Mouse (Mus musculus) frontal cortex, postnatal 10 days (tissue): ENCODE results near the gene Pde10a.
A peak's percentile ranks its signal among the peaks of the same experiment; 100 is the strongest.

Experiments
- DNase-seq, 2 experiments: peaks; one replicate each; pipeline ENCODE4 v3.0.0; 2022; ENCODE audit warnings: low spot score in 2 of 2, mixed read lengths in 1 of 2

The Pde10a gene

DNA sequence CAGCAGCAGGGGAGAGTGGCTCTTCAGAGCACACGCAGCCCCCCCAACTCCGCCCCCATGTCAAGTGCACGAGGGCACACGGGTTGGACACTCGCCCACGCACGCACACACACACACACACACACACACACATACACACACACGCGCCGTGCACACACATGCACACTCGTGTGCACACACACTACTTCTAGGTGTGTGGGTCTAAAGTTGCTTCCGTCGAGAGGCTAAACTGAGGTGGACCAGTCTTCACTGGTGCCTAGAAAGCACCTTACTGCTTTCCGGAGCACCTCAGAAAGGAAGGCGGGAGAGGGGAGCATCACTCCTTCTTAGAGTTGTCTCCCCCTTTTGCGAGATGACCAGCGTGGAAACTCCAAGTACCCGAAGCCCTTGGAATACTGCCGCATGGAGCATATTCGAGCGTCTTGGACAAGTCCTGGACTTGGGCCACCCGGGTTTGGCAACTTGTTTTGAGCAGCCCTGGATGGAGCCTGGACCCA lies at the start of gene Pde10a:
TSS of gene Pde10a (plus strand) at position 148 of the 497 bp plus-strand sequence.
- peak in 1 of 2 experiments; percentile 37 for DNase-seq

DNA sequence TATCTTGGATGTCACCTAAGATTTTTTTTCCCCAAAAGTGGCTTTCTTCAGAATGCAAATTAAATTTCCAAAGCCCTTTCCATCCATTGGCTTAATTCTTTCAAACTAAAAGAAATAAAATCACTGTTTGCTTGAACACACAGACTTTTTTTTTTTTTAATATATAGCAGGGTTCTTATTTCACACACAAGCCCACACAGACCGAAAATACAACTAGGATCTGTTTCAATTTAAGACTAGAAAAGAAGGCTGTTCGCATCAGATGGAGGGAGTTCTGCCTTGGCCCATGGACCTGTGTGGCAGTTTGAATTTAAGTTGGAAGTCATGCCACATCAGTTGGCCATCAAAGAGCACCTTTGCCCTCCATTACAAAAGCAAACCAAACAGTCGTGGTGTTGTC lies 46.6 kb upstream of the Pde10a start:
- no peak for DNase-seq

DNA sequence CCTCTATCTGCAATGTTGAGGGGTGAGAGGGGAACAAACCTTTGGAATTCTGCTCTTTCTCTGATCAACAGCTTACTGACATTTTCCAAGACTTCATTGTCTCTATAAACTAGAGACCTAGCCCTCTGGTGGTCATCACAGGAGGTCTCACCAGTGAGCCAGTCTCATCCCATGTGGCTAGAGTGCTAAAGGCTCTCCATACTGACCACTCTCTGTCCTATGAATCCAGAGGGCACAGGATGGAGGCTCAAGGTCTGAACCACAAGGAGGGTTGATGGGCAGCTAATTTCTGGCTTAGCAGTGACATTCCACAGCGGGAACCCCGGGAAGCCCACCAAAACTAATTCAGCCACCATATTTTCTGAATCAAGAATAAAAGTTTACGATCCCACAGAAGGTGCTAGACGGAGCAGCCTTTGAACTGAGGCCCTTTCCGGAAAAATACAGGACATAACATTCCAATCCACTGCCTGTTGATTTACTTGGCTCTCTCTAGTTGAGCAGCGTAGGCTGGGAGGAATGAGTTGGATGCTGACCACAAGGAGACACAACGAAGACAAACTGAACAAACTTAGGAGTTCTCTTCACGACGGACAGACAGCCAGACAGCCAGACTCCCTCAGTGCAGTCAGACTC lies 45.6 kb upstream of the Pde10a start:
- no peak for DNase-seq

DNA sequence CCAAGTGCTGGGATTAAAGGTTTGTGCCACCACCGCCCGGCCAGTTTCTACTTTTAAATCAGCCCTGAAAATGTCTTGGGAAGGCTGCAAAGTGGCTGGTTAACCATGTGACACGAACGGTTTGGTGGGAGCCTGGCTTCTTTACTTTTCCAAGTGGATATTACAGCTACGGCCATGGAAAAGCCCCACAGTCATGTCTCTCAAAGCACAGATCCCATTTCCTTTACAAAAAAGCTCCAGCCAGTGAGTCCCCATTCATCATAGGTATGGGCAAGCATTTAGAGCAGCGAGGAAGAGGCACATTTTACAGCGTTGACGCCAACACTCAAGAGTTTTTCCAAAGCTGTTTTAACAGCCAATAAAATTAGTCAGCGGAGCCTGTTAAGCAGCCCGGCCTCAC lies 43.4 kb upstream of the Pde10a start:
- DNase-seq = no peak

DNA sequence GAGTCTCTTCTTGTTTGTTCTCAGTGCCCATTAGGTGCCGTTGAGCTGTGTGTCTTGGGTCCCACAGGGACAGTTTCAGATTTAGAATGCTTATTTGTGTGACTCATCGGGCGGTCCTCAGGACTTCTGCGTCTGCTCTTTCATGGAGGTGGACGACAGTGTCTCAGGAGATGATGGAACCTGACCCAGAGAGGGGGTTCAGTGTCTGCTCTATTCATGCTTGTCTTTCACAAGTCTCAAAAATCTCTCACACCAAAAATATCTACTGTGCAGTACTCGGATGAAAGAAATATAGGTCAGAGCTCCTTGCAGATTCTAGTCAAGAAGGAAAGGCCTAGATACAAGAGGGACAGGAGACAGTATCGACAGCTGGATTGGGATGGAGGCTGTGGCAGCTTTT lies 42.3 kb upstream of the Pde10a start:
- DNase-seq = no peak

DNA sequence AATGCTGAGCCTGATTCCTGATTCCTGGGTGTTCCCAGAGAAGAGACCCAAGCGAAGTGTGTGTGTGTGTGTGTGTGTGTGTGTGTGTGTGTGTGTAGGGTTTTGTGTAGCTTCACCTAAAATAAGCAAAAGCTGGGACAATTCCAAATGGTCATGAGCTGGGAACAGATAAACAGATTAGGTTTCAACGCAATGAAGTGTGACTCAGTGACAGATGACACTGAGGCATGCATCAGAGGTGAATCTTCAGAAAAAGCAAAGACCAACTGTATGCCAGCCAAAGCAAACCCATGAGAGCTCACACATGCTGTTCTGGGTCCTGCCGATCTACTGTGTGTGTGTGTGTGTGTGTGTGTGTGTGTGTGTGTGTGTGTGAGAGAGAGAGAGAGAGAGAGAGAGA lies 40.9 kb upstream of the Pde10a start:
- no peak for DNase-seq

DNA sequence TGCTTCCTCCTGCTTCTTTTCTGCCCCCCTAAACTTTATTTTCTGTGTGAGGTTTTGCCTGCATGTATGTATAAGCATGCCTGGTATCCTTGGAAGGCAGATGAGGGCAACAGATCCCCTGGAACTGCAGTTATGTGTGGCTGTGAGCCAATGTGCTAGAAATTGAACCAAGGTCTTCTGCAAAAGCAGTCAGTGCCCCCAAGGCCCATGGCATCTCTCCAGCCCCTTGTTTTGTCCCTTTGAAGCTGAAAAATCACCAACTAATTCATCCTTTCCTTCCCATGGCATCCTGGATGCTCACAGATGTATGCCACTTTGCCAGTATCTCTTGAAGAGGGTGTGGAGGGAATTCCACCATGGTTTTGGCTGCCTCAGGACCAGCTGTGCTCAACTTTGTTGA lies 40.0 kb upstream of the Pde10a start:
- DNase-seq = no peak

DNA sequence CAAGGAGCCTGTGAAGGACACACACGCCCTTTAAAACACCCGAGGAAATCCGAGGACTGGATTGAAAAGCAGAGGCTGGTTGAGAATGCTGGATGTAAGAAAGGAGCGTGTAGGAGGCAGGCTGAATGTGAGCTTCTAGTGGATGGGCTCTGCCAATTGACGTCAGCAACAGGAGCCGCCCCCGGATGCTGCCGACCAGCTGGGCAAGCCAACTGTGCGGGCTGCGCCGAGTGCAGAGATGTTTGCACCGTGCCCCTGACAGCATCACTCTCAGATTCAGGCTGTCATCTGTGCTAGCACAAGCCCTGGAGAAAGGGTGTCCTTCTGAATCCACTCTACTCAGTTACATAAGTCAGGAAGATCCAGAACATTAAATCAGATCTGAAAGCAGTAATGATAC lies 37.3 kb upstream of the Pde10a start:
- DNase-seq = peak; percentile 78 to 86

DNA sequence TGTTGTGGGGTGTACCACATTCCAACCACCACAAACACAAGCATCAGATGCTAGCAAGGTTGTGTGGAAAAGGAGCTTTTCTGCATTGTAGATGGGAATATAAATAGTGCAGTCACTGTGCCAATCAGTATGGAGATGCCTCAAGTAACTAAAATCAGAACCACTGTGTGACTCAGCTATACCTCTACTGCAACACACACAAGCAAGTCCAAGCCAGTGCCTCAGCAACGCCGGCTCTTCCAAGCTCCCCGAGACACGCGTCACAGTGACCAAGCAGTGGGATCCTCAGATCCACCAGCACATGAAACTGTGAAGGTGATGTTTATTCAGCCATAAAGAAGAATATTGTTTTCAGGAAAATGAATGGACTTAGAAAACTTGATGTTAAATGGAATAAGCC lies 34.2 kb upstream of the Pde10a start:
- DNase-seq = no peak

DNA sequence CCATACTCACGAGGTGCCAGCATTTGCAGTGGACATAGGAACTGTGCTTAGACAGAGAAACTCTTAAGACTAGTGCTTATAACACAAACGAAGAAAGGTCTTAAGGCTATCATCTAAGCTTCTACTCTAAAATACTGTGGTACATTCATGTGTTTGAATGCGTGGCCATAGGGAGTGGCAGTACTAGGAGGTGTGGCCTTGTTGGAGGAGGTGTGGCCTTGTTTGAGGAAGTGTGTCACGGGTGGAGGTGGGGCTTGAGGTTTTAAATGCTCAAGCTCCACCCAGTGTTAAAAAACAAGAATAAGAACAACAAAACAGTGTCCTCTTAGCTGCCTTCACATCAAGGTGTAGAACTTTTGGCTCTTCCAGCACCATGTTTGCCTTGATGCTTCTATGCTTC lies 31.7 kb upstream of the Pde10a start:
- no peak for DNase-seq

DNA sequence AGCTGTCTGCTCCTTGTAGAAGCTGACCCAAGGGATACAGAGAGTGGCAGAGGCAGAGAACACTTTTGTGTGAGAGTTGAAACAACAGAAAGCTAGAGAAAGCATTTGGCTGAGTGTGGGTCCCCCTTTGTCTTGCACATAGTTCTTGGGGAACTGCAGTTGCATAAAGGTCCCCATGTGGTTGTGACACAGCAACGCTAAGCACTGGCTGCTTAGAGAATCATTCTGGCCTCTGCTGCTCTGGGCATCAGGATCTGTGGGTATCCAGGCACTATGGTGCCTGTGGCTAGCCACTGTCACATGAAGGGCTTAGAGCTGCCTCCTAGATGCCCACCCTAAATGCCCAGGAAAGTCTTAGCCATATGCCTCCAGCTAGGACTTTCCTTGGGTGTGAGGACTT lies 27.0 kb upstream of the Pde10a start:
- DNase-seq = no peak

DNA sequence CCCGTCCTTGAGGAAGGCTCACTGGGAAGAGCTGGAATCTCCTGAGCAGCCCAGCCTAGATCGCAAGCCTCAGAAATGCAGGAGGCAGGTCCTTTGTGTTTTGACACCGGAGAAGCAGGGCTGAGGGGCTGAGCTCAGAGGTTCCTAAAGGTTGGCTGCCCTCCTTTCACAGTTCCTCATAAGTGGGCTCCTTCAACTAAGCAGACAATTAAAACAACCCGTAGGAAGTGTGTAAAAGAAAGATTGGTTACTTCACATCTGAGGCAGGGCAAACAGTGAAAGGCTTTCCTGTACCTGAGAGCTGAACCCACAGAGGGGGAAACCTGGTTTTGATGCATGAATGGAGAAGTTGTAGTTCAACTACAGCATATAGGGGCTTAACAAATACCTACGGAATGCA lies 26.5 kb upstream of the Pde10a start:
- no peak for DNase-seq

DNA sequence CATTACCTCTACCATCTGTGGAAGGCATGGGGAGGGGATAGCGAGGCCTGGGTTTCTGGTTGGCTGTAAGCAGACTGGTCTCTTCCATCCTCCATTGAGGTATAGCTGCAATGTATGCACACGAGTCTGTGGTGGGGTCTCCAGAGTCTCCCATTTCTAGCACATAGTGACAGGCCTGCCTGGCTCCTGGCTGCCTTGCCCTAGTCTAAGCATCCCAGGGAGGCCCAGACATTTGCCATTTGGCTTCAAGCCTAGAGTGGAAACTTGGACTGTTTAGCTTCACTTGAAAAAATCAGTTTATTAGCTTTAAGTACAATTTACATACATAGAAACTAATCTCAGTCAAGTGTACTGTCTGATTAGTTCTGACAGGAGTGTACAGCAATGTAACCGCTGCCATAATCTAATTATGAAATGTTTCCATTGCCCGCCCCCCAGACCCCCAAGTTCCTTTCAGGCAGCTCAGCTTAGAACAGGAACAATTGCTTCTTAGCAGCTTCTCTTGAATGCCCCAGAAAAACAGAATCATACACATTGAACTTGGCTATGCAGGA lies 25.5 kb upstream of the Pde10a start:
- DNase-seq = no peak

DNA sequence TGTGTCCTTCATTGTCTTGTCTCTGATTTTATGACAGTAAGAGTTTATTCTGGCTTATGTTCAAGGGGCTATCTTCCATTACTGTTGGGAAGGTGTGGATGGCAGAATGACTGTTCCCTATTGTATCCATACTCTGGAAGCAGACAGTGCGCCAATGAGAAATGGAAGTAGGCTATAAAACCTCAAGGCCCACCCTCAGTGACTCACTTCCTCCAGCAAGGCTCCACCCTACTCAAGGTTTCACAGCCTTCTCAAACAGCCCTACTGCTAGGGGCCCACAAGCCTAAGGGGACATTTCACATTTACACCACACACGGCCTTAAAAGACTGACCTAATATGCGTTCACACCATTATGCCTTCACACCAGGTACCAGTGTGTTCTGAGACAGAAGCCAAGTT lies 20.8 kb upstream of the Pde10a start:
- no peak for DNase-seq

DNA sequence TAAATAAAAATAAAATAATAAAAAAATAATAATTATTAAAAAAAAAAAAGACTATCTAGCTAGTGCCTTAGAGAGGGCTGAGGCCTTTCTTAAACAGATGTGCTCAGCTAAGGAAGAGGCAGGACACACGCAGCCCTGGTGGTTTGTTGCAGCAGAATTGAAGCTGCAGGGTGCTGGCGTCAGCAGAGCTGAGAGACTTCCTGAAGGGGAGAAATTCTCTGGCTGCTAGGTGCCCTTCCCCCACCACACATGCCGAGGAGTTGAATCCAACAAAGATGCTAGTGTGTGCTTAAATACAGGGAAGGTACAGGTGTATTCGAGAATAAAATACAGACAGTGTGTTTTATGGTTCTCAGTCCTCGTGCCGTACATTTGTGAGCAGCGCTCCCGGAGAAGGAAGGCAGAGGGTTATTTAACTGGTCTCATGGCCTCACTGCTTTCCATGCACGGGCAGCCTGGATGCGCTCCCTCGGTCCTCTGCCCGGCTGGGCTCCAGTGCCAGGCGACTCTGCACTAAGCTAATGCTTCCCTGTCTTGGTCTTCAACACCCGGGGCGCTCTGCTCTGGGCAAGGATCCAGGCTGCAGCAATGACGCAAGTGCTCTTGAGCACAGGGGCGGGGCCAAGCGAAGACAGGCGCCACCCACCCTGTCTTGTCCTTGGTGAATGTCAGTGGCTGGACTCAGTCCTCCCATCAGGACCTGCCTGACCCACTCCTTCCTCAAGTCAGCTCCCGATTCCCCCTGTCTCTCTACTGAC lies 19.3 kb upstream of the Pde10a start:
- peak; percentile 84 to 86 for DNase-seq

DNA sequence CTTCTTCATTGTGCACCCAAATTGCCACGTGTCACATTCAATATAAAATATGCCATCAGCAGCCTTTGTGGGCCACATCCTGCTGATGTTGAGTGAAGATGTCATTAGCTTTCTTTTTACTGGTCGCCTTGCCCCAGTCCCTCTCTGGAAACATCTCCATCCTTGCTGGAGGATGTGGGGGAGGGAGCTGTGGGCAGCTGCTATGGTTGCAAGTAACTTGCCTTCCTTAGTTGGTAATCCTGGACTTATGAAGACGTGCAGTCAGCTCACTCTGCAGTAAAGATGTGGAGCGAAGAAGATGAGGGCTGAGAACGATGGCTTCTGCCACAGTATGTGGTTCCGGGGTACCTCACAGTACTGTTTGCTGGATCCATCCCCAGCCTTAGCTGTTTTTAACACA lies 18.4 kb upstream of the Pde10a start:
- DNase-seq = no peak

DNA sequence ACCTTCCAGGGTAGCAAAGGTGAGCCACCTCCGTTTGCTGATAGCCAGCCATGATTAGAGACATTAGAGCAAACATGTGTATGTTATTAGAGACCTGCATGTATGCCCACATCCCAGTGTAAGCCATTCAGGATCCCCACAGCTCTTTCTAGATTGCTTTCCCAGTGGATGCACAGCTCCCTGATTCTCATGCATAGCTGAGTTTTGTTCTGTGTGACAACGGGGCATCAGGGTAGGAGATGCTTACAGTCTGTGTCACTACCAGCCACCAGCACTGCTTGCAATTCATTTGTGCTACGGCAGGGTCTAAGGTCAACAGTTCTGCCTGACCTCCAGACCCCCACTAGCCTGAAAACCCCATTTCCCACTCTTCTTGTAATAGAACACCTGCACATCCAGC lies 17.5 kb upstream of the Pde10a start:
- DNase-seq = no peak

DNA sequence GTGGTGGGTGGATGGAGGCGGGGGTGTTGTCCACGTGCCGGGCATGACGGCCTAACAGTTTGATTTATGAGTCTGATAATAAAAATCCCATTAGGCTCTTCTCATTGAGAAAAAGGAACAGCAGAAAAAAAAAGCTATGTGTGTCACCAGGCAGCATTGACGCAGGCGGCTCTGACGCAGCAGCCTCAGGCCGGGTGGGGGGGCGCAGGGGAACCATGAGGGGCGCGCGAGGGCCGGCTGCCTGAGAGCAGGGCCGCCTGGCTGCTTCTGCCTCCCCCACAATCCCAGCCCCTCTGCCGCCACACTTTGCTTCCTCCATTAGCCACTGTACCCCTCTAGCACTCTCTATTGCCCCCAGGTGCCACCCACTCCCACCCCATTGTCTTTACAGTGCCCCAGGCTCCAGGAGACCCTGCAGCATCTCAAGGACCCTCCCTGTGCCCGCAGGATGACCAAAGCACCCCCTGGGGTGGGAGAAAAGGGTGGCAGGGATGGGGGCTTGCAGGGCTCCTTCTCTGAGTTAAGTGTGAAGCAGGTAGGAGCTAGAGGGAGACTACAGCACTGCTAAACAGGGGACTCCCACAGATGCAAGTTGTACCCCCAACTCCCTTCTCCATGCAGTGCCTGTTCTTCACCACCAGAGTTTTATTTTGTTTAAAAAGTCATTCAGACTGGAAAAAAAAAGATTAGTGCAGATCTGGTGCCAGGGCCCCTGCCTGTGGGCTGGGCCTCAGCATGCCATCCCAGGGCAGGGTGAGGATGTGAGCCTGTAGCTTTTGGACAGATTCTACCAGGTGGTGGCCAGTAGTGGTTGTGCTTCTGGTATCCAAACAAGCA lies 16.6 kb upstream of the Pde10a start:
- peak; percentile 64 to 82 for DNase-seq

DNA sequence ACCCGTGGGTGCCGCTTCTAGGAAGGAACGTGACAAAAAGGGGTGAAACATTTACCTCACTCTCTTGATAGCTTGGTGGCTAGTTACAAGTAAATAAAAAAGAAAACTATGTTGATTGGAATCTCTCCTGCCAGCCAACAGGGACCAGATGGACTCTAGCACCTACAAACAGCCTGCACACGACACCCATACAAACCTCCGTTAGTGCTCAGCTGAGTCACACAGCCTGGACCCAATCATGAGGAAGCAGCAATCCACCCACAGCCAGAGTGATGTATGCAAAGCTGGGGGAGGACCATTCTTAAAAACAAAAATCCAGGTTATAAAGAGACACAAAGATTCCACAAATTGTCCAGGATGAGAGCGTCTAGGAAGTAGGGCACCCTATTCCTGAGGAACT lies 9.2 kb upstream of the Pde10a start:
- DNase-seq = no peak

DNA sequence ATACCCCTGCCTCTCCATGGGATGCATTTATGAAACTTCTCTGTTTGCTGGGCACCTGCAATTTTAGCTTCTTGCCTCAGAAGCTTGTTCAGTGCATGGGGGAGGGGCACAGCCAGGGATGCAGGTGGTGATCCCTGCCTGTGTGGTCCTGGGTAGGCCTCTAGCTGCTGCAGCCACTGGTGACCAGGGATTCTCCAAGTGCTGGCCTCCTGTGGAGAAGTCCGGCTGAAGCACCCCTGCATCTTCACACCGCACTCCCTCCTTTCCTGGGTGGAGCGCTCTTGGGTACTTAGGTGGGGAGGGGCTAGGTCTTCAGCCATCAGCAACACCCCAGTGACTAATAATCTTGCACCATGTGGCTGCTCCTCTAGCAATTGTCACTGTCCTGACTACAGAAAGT lies 1.2 kb upstream of the Pde10a start:
- DNase-seq = peak; percentile 23 to 40

DNA sequence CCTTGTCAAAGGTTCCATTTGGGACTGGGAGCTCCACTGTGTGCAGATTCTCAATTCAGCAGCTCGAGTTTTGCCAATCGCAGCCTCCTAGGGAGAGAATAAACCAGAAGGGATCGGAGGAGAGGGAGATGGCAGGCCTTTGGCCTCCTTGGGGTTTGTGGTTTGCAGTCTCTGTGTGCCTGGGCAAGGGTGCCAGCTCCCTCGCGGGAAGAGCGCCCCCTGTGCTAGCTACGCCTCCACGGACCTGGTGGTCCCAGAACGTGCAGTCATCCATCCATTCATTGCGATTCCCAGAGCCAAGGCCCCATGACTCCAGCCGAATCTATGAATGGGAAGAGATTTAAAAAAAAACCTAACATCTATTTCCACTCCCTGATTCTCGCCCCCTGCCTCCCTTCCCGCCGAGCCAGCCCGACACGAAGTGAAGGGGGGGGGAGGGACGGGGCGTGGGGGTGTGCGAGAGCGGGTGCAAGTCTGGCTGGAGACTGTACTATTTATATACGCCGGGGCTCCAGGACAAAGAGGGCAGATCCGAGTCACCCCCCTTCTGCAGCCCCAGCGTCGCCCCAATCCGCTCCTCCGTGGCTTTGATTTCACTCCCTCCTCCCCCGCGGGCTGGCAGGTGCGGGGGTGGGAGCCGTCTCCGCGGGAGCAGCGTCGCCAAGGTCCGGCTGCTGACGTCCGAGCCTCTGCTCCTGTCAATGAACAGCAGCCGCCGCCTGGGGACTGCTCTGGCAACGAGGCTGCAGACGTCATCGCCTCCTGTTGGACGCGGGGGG lies 596 bp upstream of the Pde10a start:
- peak; percentile 88 to 90 for DNase-seq
